Mouse (Mus musculus) embryonic fibroblast, embryonic 13.5 days (primary cell): ENCODE measurements around the gene Gnat2. TPM values are rescaled to one million over a fixed set of nuclear protein-coding genes. Genes with fewer than 3 reads are reported as not detected.

Source experiments
- H3K27ac ChIP-seq: 2 replicates; pipeline ENCODE4 v1.5.1; 2012; ENCODE audit warnings: low read length, control low read depth, inconsistent platforms; ENCODE audit not compliant: insufficient read depth
- H3K4me1 ChIP-seq: 2 replicates; pipeline ENCODE4 v1.6.1; 2011; ENCODE audit warnings: low read length; ENCODE audit not compliant: control insufficient read depth, insufficient read depth
- H3K4me3 ChIP-seq: 2 replicates; pipeline ENCODE4 v1.5.1; 2011; ENCODE audit warnings: mild to moderate bottlenecking, control low read depth, low read length; ENCODE audit not compliant: insufficient read depth
- CTCF ChIP-seq: IDR thresholded peaks from 2 replicates; pipeline ENCODE4 v1.5.1; 2011; ENCODE audit warnings: mild to moderate bottlenecking, control low read depth, low read length, moderate library complexity, borderline replicate concordance; ENCODE audit not compliant: insufficient read depth
- POLR2A ChIP-seq: IDR thresholded peaks from 2 replicates; pipeline ENCODE4 v1.6.1; 2011; ENCODE audit warnings: low read depth, mild to moderate bottlenecking, control low read depth, low read length, moderate library complexity
- polyA plus RNA-seq: library from polyadenylated mRNA; stranded (reverse); fragments of >200 nt; gene quantifications from 2 replicates; pipeline ENCODE4 v1.2.4, GENCODE M21; 2011; ENCODE audit warnings: low read depth; ENCODE audit not compliant: missing spikeins, insufficient read length

Gnat2 gene
- polyA plus RNA-seq, 1 experiment: 1.0 TPM

DNA sequence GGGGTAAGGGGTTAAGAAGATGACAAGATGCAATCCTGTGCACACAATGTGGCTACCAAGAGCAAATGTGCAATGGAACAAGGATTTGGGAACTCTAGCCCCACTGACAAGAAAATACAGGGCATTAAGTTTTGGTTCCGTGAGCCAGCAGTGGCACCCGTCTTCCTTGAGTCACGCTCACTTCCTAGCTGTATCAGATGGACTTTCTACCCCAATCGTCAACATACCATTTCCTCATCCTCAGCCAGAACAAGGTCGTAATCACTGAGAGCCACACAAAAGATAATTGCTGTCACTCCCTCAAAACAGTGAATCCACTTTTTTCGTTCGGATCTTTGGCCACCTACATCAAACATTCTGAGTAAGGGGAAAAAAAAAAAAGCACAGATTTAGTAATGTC lies 19.7 kb downstream of the Gnat2 start:
- no peaks in the 10 kb centered on the region for H3K4me1 ChIP-seq
- no peak overlapping the region for H3K4me3 ChIP-seq
- TF ChIP-seq CTCF: no peak
- TF ChIP-seq POLR2A: no peak
- no peak overlapping the region for H3K27ac ChIP-seq

DNA sequence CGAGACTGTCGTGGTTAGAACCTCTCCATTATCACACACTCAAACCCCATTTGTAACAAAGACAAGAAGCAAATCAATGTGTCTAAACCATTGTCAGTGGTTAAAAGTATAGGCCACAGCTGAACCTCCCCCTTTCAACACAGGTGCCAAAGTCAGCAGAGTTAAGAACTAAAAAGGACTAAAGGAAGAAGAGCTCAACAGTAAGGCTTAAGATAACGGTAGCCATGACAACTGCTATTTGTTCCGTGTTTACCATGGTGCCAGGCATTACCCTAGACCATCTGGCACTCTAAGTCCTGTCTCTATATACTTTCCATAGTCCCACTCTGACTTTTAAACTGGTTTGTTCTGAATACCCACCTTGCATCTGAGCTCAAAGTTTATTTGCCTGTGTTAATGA lies 20.1 kb downstream of the Gnat2 start:
- Histone ChIP-seq H3K27ac (no peak overlapping the region), H3K4me1 (no peaks in the 10 kb centered on the region), H3K4me3 (no peak overlapping the region)
- TF ChIP-seq CTCF (no peak), POLR2A (no peak)

DNA sequence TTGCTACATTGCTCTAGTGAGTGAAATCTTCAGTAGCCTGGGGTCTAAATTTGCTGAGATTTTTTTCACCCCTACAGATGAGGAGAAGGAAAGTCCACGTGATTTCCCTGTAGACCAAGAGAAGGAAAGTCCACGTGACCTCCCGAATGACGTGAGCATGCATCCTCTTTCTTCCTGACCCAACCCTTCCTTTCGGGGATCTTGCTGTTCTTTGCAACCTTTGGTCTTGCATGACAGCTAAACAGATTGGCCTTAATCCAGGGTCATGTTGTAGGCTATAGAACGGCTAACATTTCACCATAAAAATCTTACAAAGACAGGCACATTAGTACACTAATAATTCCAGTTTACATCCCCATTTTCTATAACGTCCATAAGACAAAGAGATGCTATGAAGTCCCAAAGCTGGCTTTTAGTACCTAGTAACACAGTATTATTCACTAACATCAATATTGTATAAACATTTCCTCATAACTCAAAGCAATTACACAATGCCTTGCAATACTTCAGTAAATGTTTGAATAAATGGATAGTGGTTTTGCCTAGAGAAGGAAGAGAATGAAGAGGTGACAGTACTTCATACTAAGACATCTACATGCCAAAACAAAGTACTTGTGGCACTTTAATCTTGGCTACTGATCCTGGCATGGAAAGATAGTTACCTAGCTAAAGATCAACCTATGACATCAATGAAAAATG lies 21.2 kb downstream of the Gnat2 start:
- TF ChIP-seq POLR2A: no peak
- TF ChIP-seq CTCF: no peak
- Histone ChIP-seq H3K4me1 (no peaks in the 10 kb centered on the region), H3K27ac (no peak overlapping the region), H3K4me3 (no peak overlapping the region)

DNA sequence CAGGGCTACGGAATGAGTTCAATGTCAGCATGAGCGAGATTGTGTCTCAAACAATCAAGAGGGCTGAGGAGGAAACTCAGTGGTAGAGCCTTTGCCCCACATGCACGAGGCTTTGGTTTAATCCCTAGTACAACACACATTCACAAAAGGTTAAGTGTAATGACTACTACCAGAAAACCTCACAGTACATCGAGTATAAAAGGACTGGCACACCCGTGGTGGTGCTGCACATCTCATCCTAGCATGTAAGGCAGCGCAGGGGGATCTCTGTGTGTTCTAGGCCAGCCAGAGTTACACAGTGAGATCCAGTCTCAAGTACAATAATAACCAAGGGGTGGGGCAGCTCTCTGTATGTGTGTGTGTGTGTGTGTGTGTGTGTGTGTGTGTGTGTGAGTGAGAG lies 24.9 kb downstream of the Gnat2 start:
- H3K4me1 ChIP-seq: no peaks in the 10 kb centered on the region
- TF ChIP-seq CTCF: no peak
- no peak for TF ChIP-seq POLR2A

DNA sequence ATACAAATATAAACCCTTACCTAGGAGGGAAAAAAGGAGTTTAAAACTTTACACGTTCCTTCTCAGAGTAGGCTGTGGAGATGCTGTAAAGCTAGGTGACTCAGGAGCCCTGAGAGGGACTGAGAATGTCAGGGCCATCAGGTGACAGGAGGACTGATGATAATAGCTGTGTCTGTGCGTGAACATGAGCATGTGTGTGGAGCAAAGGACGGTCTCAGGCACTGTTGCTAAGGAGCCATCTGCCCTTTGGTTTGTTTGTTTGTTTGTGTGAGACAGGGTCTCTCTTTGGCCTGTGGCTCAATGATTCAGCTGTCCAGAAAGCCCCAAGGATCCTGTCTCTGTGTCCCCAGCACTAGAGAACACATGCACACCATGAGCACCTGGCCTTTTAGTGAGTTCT lies 28.5 kb downstream of the Gnat2 start:
- TF ChIP-seq CTCF (no peak), POLR2A (no peak)
- H3K4me1 ChIP-seq: no peaks in the 10 kb centered on the region
- no peak overlapping the region for H3K4me3 ChIP-seq
- H3K27ac ChIP-seq: no peak overlapping the region

More for the DNA sequence above, 24.9 kb downstream of the Gnat2 start:
- H3K27ac ChIP-seq: no peak overlapping the region
- no peak overlapping the region for H3K4me3 ChIP-seq

DNA sequence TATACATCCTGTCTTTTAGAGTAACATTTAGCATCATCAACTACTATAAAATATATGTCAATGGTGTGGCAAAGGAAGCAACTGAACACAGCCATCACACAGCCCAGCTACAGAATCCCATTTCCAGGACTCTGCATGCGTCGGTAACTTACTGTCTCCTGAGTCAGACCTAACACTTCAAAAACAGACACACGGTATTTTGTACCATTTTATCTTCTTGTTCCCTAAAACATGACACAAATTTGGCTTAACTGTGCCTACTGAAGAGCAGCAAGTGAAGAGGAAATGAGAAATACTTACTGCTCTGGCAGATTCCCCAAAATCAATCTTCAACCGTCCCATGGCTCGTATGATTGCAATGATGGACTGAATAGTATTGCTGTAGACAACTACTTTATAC lies 30.7 kb downstream of the Gnat2 start:
- H3K4me1 ChIP-seq: no peaks in the 10 kb centered on the region; the same call in 1 of the 2 replicates
- H3K4me3 ChIP-seq: no peak overlapping the region
- TF ChIP-seq POLR2A: no peak
- TF ChIP-seq CTCF: no peak
- H3K27ac ChIP-seq: no peak overlapping the region

DNA sequence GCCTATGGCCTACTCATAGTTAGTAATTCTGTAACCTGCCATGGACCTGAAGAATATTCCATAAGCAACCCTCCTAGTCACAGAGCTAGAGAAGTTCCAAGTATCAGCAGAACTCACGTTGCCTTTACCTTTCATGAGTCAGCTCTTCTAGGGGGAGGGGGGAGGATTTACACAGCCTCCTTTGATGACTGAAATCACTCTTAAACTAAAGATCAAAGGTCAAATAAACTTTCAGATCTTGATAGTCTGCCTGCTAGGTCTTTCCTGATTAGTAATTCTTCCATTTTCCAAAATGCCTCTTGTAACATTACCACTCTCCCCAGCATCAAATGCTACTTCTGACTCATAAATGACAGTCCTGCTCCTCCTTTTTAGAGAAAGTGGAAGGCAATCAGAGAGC lies 31.5 kb downstream of the Gnat2 start:
- Histone ChIP-seq H3K27ac (no peak overlapping the region), H3K4me3 (no peak overlapping the region), H3K4me1 (peaks cover 4% of the 10 kb centered on the region)
- TF ChIP-seq POLR2A (no peak), CTCF (no peak)

DNA sequence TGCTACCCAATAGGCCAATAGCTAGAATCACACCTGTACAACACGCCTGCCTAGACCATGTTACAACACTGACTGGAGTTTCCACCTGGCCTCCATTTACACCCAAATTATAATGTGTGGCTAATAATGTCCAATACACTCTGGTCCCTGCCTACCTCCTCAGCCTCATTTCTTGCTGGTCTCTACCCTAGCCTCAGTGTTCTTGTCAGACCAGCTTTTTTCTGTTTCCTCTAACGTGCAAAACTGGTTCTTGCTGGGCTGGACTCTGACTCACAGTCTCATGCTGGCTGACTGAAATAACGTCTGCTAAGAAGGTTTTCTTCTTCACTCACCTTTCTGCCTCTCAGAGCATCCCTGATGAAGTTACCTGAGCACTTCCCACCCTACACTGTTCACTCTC lies 33.7 kb downstream of the Gnat2 start:
- no peak overlapping the region for H3K27ac ChIP-seq
- no peak overlapping the region for H3K4me3 ChIP-seq
- TF ChIP-seq POLR2A (no peak), CTCF (no peak)
- H3K4me1 ChIP-seq: peaks cover 7% of the 10 kb centered on the region

DNA sequence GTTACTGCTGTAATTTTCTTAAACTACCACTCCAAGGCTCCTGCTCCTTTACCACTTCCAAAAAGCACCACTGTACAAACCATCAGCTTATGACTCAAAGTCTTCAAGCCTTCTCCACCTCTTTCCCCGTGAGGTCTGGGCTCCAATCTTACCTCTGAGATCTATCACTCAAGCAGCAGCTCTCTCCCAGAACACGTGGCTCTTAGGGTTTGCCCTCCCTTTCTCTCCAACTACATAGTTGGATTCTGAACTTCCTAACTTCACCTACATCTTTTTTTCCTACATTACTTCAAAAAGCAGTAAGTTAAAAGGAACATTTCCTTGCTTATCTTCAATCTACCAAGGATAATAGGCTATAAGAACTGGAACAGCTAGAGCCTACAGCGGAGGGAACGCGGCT lies 35.9 kb downstream of the Gnat2 start:
- H3K27ac ChIP-seq: no peak overlapping the region
- TF ChIP-seq CTCF (no peak), POLR2A (no peak)
- peaks cover 9% of the 10 kb centered on the region for H3K4me1 ChIP-seq
- H3K4me3 ChIP-seq: no peak overlapping the region

DNA sequence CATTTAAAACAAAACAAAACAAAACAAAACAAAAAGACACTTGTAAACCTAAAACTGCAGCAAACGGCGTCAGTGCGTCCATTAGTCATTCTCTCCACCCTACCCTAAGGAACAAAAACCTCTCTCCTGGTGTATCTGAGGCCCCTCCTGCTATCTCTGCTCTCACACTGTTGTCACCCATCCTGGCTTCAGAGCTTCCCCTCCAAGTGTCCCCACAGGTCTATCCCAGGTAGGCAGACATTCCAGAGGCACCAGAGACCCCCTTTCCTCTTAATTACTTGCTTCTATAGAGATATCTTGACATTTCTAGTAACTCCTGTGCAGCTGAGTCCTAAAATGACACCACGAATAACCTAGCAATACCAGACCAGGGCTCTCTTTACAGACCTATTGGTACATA lies 36.8 kb downstream of the Gnat2 start:
- TF ChIP-seq POLR2A: no peak
- TF ChIP-seq CTCF: no peak
- no peak overlapping the region for H3K4me3 ChIP-seq
- H3K4me1 ChIP-seq: peaks cover 9% of the 10 kb centered on the region
- no peak overlapping the region for H3K27ac ChIP-seq

DNA sequence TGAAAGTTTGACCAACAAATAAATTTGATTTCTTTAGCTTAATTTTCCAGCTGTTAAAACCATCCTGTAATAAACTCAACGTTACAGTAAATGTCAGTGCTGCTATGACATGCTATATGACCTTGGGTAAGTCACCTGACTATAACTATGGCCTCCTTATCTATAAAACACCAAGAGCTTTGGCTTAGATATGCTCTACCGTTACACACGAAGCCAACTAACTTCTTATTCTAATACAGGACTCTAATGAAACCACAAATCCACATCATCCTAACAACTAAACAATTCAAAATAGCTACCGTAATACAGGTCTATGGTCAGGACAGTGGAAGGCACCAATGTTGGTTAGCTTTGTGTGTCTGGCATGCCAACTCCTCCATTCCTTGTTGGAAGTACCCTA lies 37.2 kb downstream of the Gnat2 start:
- Histone ChIP-seq H3K4me1 (peaks cover 9% of the 10 kb centered on the region), H3K27ac (no peak overlapping the region), H3K4me3 (no peak overlapping the region)
- no peak for TF ChIP-seq CTCF
